Mouse (Mus musculus) heart, postnatal 14 days (tissue): ENCODE results near the gene Sri. TPM values are rescaled to one million over a fixed set of nuclear protein-coding genes. Genes with fewer than 3 reads are reported as not detected.

Experiments used
- DNase-seq, 2 experiments: peaks; one replicate each; pipeline ENCODE4 v3.0.0; 2021 to 2022
- intact Hi-C: fragments of 180-260 bp; cut with DNase I; formaldehyde crosslinking; loops from one replicate; pipeline ENCODE4 v1.15.1; 2025
- total RNA-seq, 2 experiments: library from RNA; stranded (reverse); gene quantifications; 2 replicates each; pipeline ENCODE4 v1.2.3; 2021

The Sri gene
- total RNA-seq, 2 experiments from 2014 or later: 116 to 119 TPM

GRCm38 (mm10) chr5:8094921-8095320 is 49.0 kb downstream of the Sri start:
- DNase-seq: no peak
- intact Hi-C loops: no loop called here

- intact Hi-C loops: no loop called here
- DNase-seq: no peak
Observed at GRCm38 (mm10) chr5:8095689-8096088, 49.8 kb downstream of the Sri start.

GRCm38 (mm10) chr5:8111691-8112090 is 65.8 kb downstream of the Sri start:
- no peak for DNase-seq

DNA sequence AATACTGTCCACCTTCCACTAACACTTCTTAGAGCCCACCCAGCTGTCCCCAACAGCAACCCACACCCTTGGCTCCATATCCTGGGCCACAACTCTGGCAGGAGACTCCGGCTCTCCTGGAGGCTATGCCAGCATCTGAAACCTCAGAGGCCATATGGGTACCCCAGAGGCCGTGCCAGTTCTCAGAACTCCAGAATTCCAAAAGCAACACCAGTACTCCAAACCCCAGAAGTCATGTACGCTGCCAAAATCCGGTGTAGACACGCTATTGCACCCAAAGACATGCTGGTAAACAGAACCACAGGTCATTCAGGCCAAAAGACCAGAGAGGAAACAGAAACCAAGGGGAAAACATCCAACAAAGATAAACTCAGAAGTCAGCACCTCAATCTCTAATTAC is 66.4 kb downstream of the Sri start:
- DNase-seq: no peak
- intact Hi-C loops: no loop called here

More at GRCm38 (mm10) chr5:8111691-8112090, 65.8 kb downstream of the Sri start:
- intact Hi-C loops: no loop called here

GRCm38 (mm10) chr5:8116561-8117168 is 70.8 kb downstream of the Sri start:
- intact Hi-C loops: no loop called here
- no peak for DNase-seq

Other genes starting within 250 kb of the Sri start
- 10 to 100 TPM; 32.7 to 35.9 TPM for gene Steap4, start 85.6 kb upstream of the Sri start, total RNA-seq